Mouse (Mus musculus): Measurements from ENCODE around the gene Eva1c. TPM values are rescaled to one million over a fixed set of nuclear protein-coding genes. Genes with fewer than 3 reads are reported as not detected.
A peak's percentile ranks its signal among the peaks of the same experiment; 100 is the strongest.

The Eva1c gene
- total RNA-seq, 1 experiment from 2014 or later = not detected

DNA sequence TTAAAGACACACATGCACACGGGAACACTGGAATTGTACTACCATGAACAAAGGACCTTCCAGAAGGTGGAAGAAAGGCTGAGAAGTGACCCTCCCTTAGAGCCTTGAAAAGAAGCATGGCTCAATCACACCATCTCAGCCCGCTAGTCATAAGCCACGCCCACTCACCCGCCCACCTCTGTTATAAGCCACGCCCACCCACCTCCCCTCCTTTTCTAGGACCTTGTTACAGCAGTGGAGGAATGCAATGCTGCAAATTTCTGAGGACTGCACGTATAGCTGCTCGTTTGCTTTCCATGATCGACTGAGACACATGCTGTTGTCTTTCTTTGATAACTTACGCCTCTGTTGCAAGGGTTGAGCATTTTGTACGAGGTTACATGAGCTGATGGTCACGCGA, 22.7 kb downstream of the Eva1c start:
- ATAC-seq (replicated peaks in 1 of 2; ENCODE audit: insufficient read depth in 1 of 2, low FRiP score in 2 of 2, low TSS enrichment in 1 of 2, low read depth in 1 of 2, poor library complexity in 2 of 2, severe bottlenecking in 2 of 2) = no peak

DNA sequence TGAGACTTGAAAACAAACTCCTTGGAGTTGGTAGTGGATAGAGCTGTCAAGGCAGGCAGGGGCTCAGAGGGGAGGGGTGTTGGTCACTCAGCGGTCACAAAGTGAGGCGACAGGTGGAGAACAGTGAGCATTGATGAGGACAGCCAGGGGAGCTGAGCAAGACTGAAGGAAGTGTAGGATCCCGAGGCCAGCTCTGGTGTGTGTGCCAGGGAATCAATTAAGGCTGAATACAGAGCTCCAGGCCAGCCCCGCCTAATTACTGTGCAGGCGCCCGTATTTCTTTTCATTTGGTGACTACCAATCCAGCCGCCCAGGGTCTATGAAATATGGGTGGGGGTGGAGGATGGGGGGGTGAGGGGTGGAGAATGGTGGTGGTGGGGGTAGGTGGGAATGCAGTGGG, 24.4 kb downstream of the Eva1c start:
- ATAC-seq (replicated peaks in 1 of 2; ENCODE audit: insufficient read depth in 1 of 2, low FRiP score in 2 of 2, low TSS enrichment in 1 of 2, low read depth in 1 of 2, poor library complexity in 2 of 2, severe bottlenecking in 2 of 2) = no peak

GRCm38 (mm10) chr16:90851621-90852334, 25.3 kb downstream of the Eva1c start:
- ATAC-seq (replicated peaks in 1 of 2; ENCODE audit: insufficient read depth in 1 of 2, low FRiP score in 2 of 2, low TSS enrichment in 1 of 2, low read depth in 1 of 2, poor library complexity in 2 of 2, severe bottlenecking in 2 of 2) = no peak

GRCm38 (mm10) chr16:90856552-90857200, 30.2 kb downstream of the Eva1c start:
- no peak for ATAC-seq (replicated peaks in 1 of 2; ENCODE audit: insufficient read depth in 1 of 2, low FRiP score in 2 of 2, low TSS enrichment in 1 of 2, low read depth in 1 of 2, poor library complexity in 2 of 2, severe bottlenecking in 2 of 2)

GRCm38 (mm10) chr16:90858206-90858605, 31.7 kb downstream of the Eva1c start:
- no peak for ATAC-seq (replicated peaks in 1 of 2; ENCODE audit: insufficient read depth in 1 of 2, low FRiP score in 2 of 2, low TSS enrichment in 1 of 2, low read depth in 1 of 2, poor library complexity in 2 of 2, severe bottlenecking in 2 of 2)

GRCm38 (mm10) chr16:90863036-90863435, 36.5 kb downstream of the Eva1c start:
- no peak for ATAC-seq (replicated peaks in 1 of 2; ENCODE audit: insufficient read depth in 1 of 2, low FRiP score in 2 of 2, low TSS enrichment in 1 of 2, low read depth in 1 of 2, poor library complexity in 2 of 2, severe bottlenecking in 2 of 2)

GRCm38 (mm10) chr16:90863468-90864046, 37.0 kb downstream of the Eva1c start:
- no peak for ATAC-seq (replicated peaks in 1 of 2; ENCODE audit: insufficient read depth in 1 of 2, low FRiP score in 2 of 2, low TSS enrichment in 1 of 2, low read depth in 1 of 2, poor library complexity in 2 of 2, severe bottlenecking in 2 of 2)

DNA sequence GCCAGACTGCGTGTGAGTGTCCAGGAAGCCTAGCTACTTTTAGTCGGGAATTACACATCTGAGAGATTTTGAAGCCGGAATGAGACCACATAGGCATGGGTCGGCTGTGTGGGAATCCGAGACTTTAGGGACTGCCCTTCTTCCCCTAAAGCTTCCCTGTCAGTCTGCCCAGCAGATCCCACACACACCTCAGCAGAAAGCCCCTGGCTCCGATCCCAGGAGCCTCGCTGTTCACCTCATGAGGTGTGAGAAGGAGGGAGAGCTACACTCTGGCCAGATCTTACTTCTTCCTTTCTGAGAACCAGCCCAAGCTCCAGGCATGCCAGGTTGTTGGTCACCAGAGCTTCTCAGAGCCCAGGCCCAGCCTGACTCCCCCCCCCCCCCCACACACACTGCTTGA, 38.2 kb downstream of the Eva1c start:
- ATAC-seq (replicated peaks in 1 of 2; ENCODE audit: insufficient read depth in 1 of 2, low FRiP score in 2 of 2, low TSS enrichment in 1 of 2, low read depth in 1 of 2, poor library complexity in 2 of 2, severe bottlenecking in 2 of 2) = no peak

DNA sequence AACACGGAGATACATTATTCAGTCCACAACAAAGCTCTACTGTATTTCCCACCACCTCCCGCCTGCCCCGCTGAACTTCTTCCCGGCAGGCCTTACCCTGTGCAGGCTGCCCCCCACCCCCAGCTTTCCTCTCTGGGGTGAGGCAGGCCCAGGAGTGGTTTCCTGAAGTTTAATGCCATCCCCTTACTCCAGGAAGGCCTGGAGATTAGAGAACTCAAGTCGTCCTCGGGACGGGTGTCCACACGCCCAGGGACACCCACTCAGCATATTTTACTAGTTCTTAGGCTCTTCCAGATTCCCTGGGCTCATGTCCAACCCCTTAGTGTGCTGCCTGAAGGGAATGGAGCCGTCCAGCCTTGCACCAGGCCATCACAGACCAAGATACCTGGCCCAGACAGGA, 39.1 kb downstream of the Eva1c start:
- ATAC-seq (replicated peaks in 1 of 2; ENCODE audit: insufficient read depth in 1 of 2, low FRiP score in 2 of 2, low TSS enrichment in 1 of 2, low read depth in 1 of 2, poor library complexity in 2 of 2, severe bottlenecking in 2 of 2) = no peak

DNA sequence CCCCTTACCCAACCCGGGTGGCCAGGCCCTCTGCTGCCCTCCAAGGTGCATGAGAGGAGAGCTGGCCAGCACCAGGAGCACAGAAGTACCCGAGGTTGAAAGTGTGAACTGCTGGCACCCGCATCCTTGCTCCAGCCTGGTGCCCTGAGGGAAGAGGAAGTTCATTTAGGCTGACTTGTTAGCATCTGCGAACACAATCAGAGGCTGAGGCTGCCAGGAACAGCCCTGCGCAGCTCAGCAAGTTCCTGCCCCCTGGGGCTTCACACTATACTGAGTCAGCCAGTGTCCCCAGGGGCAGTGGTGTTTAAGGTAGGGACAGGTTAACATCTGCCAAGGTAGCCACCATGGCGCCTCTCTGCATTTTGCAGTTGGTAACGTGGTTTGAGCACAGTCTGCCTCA, 41.6 kb downstream of the Eva1c start:
- ATAC-seq (replicated peaks in 1 of 2; ENCODE audit: insufficient read depth in 1 of 2, low FRiP score in 2 of 2, low TSS enrichment in 1 of 2, low read depth in 1 of 2, poor library complexity in 2 of 2, severe bottlenecking in 2 of 2) = peak; percentile 36 to 46; a peak in 3 of 4 replicates

DNA sequence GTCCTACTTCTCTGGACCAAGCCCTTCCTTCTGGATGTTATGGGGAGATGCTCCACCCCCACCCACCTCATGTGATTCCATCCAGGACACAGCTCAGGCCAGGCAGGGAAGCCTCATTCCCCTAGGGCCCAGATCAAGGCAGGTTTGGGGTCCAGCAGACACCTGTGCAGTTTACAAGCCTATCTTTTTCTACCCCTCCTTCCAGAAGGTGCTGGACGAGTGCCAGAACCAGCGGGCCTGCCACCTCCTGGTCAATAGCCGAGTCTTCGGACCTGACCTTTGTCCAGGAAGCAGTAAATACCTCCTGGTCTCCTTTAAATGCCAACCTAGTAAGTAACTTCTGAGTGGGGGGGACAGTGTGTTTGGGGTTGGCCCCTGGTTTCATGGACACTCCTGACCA, 42.8 kb downstream of the Eva1c start:
- no peak for ATAC-seq (replicated peaks in 1 of 2; ENCODE audit: insufficient read depth in 1 of 2, low FRiP score in 2 of 2, low TSS enrichment in 1 of 2, low read depth in 1 of 2, poor library complexity in 2 of 2, severe bottlenecking in 2 of 2)

DNA sequence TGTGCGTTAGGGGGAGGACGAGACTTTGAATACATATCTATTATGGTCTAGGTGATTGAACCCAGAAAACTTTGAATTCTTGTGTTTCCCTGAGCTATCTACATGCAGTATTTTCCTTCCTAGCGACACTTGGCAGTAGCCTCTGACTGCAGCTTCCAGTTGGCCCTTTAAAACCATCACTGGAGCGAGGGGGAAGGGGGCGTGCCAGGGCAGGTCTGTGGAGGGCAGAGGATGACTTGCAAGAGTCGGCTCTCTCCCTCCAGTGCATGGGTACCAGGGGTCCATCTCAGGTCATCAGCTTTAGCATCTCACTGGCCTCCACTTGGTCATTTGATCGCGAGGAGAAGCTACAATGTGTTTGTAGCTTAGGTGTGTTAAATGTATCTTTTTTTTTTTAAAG, 46.4 kb downstream of the Eva1c start:
- ATAC-seq (replicated peaks in 1 of 2; ENCODE audit: insufficient read depth in 1 of 2, low FRiP score in 2 of 2, low TSS enrichment in 1 of 2, low read depth in 1 of 2, poor library complexity in 2 of 2, severe bottlenecking in 2 of 2) = no peak

DNA sequence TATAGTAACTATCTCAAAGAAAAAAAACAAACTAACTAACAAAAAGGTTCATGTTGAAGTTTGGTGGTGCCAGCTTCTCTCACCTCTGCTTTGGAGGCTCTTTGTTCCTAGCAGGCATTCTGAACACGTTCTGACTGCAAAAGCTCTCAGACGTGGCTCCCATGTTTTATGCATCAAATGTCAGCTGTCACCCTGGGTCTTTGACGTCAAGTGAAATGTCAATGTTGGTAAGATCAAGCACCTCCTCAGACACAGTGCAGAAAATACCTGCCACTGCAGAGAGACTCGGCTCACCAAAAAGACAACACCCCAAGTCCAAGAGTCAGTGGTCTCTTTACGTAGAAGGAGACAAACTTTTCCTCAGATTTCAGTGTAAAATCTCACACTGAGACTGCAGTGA, 48.0 kb downstream of the Eva1c start:
- no peak for ATAC-seq (replicated peaks in 1 of 2; ENCODE audit: insufficient read depth in 1 of 2, low FRiP score in 2 of 2, low TSS enrichment in 1 of 2, low read depth in 1 of 2, poor library complexity in 2 of 2, severe bottlenecking in 2 of 2)

GRCm38 (mm10) chr16:90878135-90878860, 51.8 kb downstream of the Eva1c start:
- ATAC-seq (replicated peaks in 1 of 2; ENCODE audit: insufficient read depth in 1 of 2, low FRiP score in 2 of 2, low TSS enrichment in 1 of 2, low read depth in 1 of 2, poor library complexity in 2 of 2, severe bottlenecking in 2 of 2) = no peak

- no peak for ATAC-seq (replicated peaks in 1 of 2; ENCODE audit: insufficient read depth in 1 of 2, low FRiP score in 2 of 2, low TSS enrichment in 1 of 2, low read depth in 1 of 2, poor library complexity in 2 of 2, severe bottlenecking in 2 of 2)
Measured at GRCm38 (mm10) chr16:90882501-90882977, 56.0 kb downstream of the Eva1c start.

DNA sequence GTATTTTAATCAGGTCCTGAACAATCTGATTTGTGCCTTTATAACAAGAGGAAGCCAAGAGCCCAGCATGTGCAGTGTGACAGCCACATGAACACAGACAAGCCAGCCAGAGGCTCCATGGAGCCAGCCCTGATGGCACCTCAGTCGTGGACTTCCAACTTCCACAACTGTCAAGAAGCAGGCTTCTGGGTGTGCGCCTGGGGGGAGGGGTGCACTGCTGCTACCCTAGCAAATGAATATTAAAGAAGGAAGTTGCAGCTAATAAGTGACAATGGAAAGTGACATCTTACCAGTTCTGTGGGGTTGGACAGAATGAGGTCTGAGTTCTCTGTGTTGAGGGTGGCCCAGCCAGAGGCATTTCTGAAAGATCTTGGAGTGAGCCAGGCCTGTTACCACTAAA, 58.8 kb downstream of the Eva1c start:
- ATAC-seq (replicated peaks in 1 of 2; ENCODE audit: insufficient read depth in 1 of 2, low FRiP score in 2 of 2, low TSS enrichment in 1 of 2, low read depth in 1 of 2, poor library complexity in 2 of 2, severe bottlenecking in 2 of 2) = peak in 1 of 2 experiments; percentile 22; a peak in 2 of 4 replicates

DNA sequence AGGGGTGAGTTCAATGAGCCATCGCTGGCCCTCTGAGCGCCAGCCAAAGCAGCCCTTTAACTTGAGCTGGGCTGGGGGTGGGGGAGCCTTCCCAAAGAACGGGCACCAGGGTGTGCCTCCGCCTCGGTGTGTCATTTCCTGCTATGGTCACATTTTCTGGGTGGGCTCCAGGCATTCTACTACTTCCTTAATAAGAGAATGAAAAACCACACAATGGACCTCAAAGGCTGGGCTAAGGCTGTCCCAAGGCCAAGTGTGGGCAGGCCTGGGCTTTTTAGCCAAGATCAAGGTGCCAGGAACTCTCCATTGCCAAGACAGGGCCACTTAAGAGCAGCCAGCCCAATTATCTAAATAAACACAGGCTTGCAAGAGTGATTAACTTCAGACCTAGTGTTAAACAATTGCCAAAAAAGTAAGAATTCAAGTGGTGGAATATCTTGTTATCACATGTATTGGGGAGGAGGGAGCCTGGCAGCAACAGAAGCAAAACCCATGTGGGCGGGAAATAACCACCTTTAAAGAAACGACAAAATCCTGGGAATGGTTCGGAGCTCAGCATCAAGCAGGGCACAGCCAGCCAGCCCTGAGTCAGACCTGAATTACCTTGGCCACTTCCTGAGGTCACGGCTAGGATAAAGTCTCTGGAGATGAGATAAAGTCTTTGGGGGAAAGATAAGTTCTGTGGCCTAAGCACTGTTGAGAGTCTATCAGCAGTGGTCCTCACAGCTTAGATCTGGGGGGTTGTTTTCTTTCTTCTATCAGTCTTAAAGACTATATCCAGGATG, 59.5 kb downstream of the Eva1c start:
- ATAC-seq (replicated peaks in 1 of 2; ENCODE audit: insufficient read depth in 1 of 2, low FRiP score in 2 of 2, low TSS enrichment in 1 of 2, low read depth in 1 of 2, poor library complexity in 2 of 2, severe bottlenecking in 2 of 2) = peak; percentile 76 to 77

Measured in hematopoietic stem cell, adult 5-6 weeks (primary cell).